Mouse (Mus musculus): Measurements from ENCODE around the gene Jkamp. TPM values are rescaled to one million over a fixed set of nuclear protein-coding genes. Genes with fewer than 3 reads are reported as not detected.

The Jkamp gene
- 4.9 and 6.5 TPM in 2 replicates for polyA plus RNA-seq (2012)

- no peak for TF ChIP-seq GATA1 (IDR thresholded peaks at IDR 0.05; ENCODE audit: low read length)
Measured at GRCm38 (mm10) chr12:72085329-72086165, at the start of gene Jkamp, which contains the start of gene L3hypdh. Jkamp (plus strand) TSS chr12:72085589. L3hypdh (minus strand) TSS chr12:72085439.

- TF ChIP-seq GATA1 (IDR thresholded peaks at IDR 0.05; ENCODE audit: low read length): no peak
Measured at GRCm38 (mm10) chr12:72036097-72036661, 49.2 kb upstream of the Jkamp start.

DNA sequence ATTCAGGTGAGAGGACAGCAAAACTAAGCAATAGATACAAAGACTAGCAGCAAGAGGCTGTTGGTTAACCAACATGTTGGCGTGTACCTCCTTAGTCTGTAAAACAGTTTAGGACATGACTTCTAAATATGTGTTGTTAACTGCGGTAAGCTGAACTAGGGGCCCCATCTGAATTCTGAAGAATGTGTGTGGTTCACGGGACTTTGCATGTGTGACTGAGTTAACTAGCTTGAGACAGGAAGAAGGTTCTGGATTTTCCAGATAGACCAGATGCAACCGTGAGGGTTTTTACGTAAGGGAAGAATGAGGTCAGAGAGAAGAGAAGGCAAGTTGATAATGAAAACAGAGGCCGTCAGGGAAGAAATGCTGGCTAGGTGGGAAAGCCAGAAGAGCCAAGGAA lies 48.3 kb upstream of the Jkamp start:
- TF ChIP-seq GATA1 (IDR thresholded peaks at IDR 0.05; ENCODE audit: low read length): no peak

GRCm38 (mm10) chr12:72038866-72039265 lies 46.5 kb upstream of the Jkamp start:
- no peak for TF ChIP-seq GATA1 (IDR thresholded peaks at IDR 0.05; ENCODE audit: low read length)

GRCm38 (mm10) chr12:72039501-72039900 lies 45.9 kb upstream of the Jkamp start:
- no peak for TF ChIP-seq GATA1 (IDR thresholded peaks at IDR 0.05; ENCODE audit: low read length)

- no peak for TF ChIP-seq GATA1 (IDR thresholded peaks at IDR 0.05; ENCODE audit: low read length)
Measured at GRCm38 (mm10) chr12:72041238-72041637, 44.2 kb upstream of the Jkamp start.

- no peak for TF ChIP-seq GATA1 (IDR thresholded peaks at IDR 0.05; ENCODE audit: low read length)
Measured at GRCm38 (mm10) chr12:72047513-72047912, 37.9 kb upstream of the Jkamp start.

- no peak for TF ChIP-seq GATA1 (IDR thresholded peaks at IDR 0.05; ENCODE audit: low read length)
Measured at GRCm38 (mm10) chr12:72050821-72051220, 34.6 kb upstream of the Jkamp start.

DNA sequence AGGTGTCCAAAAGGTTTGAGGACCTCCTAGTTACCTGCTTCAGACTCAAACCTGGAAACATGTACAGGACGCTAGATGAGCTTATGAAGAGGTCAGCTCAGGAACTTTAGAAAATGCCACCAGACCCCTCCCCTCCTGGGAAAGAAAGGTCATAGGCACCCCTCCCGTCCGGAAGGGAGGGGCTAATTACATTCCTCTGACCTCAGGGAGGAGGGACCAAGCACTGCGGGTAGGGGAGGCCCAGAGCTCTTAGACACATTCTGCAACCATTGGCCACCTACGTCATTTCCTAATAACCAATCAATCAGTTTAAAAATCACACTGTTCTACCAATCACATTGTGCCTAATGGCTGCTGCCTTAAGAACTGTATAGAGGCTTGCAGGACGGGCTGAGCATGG lies 32.8 kb upstream of the Jkamp start:
- TF ChIP-seq GATA1 (IDR thresholded peaks at IDR 0.05; ENCODE audit: low read length): no peak

DNA sequence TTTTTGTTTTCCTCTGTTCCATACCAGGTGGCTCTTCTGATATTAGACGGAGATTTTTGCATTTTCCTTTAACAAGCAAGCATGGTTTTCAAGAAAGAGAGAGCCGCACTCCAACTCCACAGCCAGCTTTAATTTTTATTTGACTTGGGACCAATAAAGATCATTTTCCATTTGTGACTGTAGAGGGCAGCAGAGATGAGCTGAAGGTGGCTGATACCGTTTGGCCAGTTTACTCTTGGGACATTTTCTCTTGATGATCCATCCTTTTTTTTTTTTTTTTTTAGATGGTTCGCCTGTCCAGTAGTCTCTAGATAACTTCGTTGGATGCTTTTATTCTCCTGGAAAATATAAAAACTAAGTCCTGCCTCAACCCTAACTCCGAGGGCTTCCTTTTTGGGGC lies 32.1 kb upstream of the Jkamp start:
- TF ChIP-seq GATA1 (IDR thresholded peaks at IDR 0.05; ENCODE audit: low read length): no peak

GRCm38 (mm10) chr12:72053851-72054250 lies 31.5 kb upstream of the Jkamp start:
- no peak for TF ChIP-seq GATA1 (IDR thresholded peaks at IDR 0.05; ENCODE audit: low read length)

DNA sequence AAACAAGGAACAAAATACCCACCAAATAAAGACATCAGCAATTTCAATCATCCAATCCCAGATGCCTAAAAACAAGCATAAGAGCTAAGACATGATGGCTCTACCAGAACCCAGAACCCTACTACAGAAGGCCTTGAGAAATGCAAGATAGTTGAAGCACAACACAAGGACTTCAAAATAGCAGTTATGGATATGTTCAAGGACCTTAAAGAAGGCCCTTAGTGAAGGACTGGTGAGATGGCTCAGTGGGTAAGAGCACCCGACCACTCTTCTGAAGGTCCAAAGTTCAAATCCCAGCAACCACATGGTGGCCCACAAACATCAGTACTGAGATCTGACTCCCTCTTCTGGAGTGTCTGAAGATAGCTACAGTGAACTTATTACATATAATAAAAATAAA lies 27.6 kb upstream of the Jkamp start:
- no peak for TF ChIP-seq GATA1 (IDR thresholded peaks at IDR 0.05; ENCODE audit: low read length)

DNA sequence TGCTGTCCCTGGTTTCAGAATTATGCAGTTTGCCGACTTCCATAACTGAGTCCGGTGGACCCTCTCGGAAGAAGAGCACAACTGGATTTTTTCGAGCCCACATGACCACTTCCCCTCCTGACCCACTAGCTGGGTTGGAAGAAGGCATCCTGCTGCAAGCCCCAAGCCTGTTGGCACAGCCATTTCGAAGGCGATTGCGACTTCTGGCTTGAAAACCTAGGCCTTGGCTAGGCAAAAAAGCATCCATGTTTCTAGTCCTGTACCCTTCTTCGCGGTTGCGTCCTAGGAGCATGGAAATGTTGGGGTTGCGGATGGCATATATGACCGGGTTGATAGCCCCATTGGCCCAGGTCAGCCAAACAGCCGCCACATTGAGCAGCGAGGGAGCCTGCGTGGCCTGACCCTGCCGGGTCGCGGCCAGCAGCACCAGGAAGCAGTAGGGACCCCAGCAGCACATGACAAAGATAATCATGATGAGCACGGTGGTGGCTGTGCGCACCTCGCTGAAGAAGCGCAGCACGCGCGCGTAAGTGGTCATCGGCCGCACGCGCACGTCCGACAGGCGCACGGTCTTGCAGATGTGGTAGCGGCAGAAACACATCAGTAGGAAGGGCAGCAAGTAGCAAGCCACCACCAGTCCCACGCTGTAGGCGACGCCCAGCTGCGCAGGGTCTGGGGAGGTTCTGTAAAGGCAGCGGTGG lies 15.6 kb upstream of the Jkamp start:
- TF ChIP-seq GATA1 (IDR thresholded peaks at IDR 0.05; ENCODE audit: low read length): no peak

DNA sequence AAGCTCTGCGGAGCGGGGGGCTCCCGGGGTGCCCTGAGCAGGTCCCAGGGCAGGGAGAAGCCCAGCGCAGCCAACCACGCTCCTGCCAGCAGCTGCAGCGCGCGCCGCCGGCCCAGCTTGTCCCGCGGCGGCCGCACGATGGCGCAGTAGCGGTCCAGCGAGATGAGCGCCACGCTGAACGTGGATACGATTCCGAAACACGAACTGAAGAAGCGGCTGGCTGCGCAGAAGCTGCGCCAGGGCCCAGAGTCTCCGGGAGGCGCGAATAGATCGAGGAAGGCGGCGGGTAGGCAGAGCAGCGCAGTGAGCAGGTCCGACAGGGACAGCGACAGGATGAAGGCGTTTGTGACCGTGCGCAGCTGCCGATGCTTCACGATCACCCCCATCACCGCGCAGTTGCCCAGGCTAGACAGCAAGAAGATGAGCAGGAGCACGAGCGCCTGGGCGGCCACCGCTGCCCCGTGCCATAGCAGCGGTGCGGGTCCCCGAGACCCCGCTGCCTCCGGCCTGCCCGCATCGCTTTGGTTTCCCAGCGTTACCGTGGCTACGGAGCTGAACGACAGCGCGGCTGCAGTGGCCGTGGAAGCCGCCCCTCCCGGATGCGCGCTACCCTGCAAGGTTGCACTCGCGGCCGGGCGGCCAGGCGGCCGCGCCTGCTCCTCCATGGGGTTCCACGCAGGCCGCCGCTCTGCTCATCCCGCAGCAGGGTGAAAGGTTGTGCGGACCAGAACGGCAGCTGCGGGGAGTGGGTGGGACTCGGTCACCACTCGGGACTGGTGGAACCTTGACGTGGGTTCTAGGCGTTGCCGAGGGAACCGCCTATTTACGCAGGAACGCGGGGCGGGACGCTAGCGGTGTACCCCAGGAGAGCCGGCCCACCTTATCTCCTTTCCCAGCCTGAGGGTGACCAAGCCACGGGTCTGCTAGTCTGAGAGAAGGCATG lies 14.8 kb upstream of the Jkamp start, which contains the start of gene Gpr135:
TSS of gene Gpr135 (minus strand) at position 799 of the 943 bp plus-strand sequence.
- TF ChIP-seq GATA1 (IDR thresholded peaks at IDR 0.05; ENCODE audit: low read length): no peak

GRCm38 (mm10) chr12:72078248-72078647 lies 7.1 kb upstream of the Jkamp start:
- TF ChIP-seq GATA1 (IDR thresholded peaks at IDR 0.05; ENCODE audit: low read length): no peak
